Mouse (Mus musculus) neural tube, embryonic 11.5 days (tissue): Measurements from ENCODE around the gene 4933421I07Rik. TPM values are rescaled to one million over a fixed set of nuclear protein-coding genes. Genes with fewer than 3 reads are reported as not detected.

Experiments used
- ATAC-seq: fragments of 200-750 bp; cut with Nextera tagmentation; 2 replicates; pipeline ENCODE4 v1.8.0; 2017; ENCODE audit warnings: moderate number of reproducible peaks, mild to moderate bottlenecking, moderate TSS enrichment, moderate library complexity; ENCODE audit not compliant: insufficient read depth, low FRiP score, low TSS enrichment
- DNase-seq: peaks from one replicate; pipeline ENCODE4 v3.0.0-alpha.2; 2015; ENCODE audit warnings: low spot score
- H3K27ac ChIP-seq: fragments of 300-500 bp; sonication (generic); 2 replicates; pipeline ENCODE4 v1.5.1; 2014; ENCODE audit warnings: low read depth, mild to moderate bottlenecking, low read length
- H3K27me3 ChIP-seq: fragments of 300-500 bp; sonication (generic); 2 replicates; pipeline ENCODE4 v1.6.1; 2014; ENCODE audit warnings: mild to moderate bottlenecking, low read length, mixed read lengths; ENCODE audit not compliant: control insufficient read depth, insufficient read depth
- H3K36me3 ChIP-seq: fragments of 300-500 bp; sonication (generic); 2 replicates; pipeline ENCODE4 v1.6.1; 2014; ENCODE audit warnings: mild to moderate bottlenecking, low read length, moderate library complexity, mixed read lengths; ENCODE audit not compliant: control insufficient read depth, insufficient read depth
- H3K4me1 ChIP-seq: fragments of 300-500 bp; sonication (generic); 2 replicates; pipeline ENCODE4 v1.6.1; 2014; ENCODE audit warnings: low read length, mixed read lengths; ENCODE audit not compliant: control insufficient read depth, insufficient read depth
- H3K4me2 ChIP-seq: fragments of 300-500 bp; sonication (generic); 2 replicates; pipeline ENCODE4 v1.6.1; 2014; ENCODE audit warnings: low read depth, mild to moderate bottlenecking, moderate library complexity
- H3K4me3 ChIP-seq: fragments of 300-500 bp; sonication (generic); 2 replicates; pipeline ENCODE4 v1.5.1; 2014; ENCODE audit warnings: low read depth, low read length
- H3K9ac ChIP-seq: fragments of 300-500 bp; sonication (generic); 2 replicates; pipeline ENCODE4 v1.6.1; 2014; ENCODE audit warnings: mild to moderate bottlenecking, low read length
- H3K9me3 ChIP-seq: fragments of 300-500 bp; sonication (generic); 2 replicates; pipeline ENCODE4 v1.6.1; 2016; ENCODE audit warnings: low read length; ENCODE audit not compliant: control insufficient read depth
- WGBS: fragments of 180-500 bp; shearing (Covaris S2); extraction: QIAGEN DNeasy Blood & Tissue Kit; methylation state at CpG from one replicate; pipeline ENCODE4 v1.1.7; 2014; 5-methylcytosine and 5-hydroxymethylcytosine counted together
- polyA plus RNA-seq: library from polyadenylated mRNA; unstranded; fragments of >200 nt; fragmentation: Nextera tagmentation; extraction: Ambion mirVana; gene quantifications from 2 replicates; pipeline ENCODE4 v1.2.1, GENCODE M21; 2014

4933421I07Rik gene
- not detected in 2 replicates for polyA plus RNA-seq

DNA sequence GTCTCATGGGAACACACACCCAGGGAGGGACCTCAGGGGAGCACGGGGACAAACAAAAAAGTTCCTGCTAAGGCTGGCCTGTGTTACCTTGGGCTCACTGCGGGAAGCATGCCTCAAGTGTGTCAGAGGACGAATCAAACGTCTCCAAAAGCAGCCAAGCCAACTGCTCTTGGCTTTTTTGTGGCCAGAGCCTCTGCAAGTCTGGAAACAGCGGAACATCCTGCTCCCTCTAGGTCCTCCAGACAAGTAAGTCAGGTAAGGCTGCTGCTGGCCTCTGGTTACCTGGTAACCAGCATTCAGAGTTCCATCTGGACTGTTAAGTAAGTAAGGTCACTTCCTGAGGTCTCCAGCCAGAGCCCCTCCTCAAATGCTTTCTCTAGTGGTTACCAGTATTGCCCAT lies at the start of gene 4933421I07Rik:
Gene 4933421I07Rik, minus strand, starts transcription at position 271 of the 400 bp plus-strand sequence.
- H3K9ac ChIP-seq = no peak within 1 kb of the TSS
- H3K4me3 ChIP-seq = no peak within 1 kb of the TSS
- no peak within 1 kb of the TSS for H3K4me2 ChIP-seq
- no peaks in the 10 kb centered on the region for H3K4me1 ChIP-seq
- H3K27me3 ChIP-seq = no peaks in the 10 kb centered on the region
- H3K9me3 ChIP-seq = peaks cover 17% of the 10 kb centered on the region; the same call in 1 of the 2 replicates
- no peak within 1 kb of the TSS for H3K27ac ChIP-seq
- ATAC-seq (no peak), DNase-seq (no peak)
- no peaks in the 10 kb centered on the region for H3K36me3 ChIP-seq
- 84% methylated on average over 5 of the region's 5 CpGs for WGBS

DNA sequence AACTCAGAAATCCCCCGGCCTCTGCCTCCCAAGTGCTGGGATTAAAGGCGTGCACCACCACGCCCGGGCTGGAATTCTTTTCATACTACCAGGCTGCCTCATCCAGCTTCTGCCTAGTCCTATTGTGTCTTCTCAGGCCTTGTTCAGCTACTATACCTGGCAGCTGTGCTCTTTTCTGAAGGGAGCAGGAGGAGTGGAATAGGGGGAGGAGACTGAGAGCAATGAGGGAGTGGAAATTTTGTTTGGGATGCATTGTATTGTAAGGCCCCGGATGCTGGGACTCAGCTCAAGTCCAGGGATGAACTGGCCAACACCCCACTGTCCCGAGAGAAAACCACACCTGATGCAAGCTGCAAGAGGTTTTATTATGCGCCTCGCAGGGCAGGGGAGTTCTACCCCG lies 49.4 kb upstream of the 4933421I07Rik start:
- DNase-seq = no peak

GRCm38 (mm10) chr7:42496202-42496601 lies 48.3 kb upstream of the 4933421I07Rik start:
- H3K9me3 ChIP-seq = peaks cover 3% of the 10 kb centered on the region
- H3K4me2 ChIP-seq = no peak overlapping the region
- ATAC-seq = no peak

More for the DNA sequence above, 49.4 kb upstream of the 4933421I07Rik start:
- 87% methylated on average over 9 of the region's 9 CpGs for WGBS
- H3K4me2 ChIP-seq = no peak overlapping the region
- H3K27me3 ChIP-seq = no peaks in the 10 kb centered on the region
- no peak overlapping the region for H3K4me3 ChIP-seq
- H3K27ac ChIP-seq = no peak overlapping the region
- no peaks in the 10 kb centered on the region for H3K4me1 ChIP-seq
- no peak overlapping the region for H3K9ac ChIP-seq
- ATAC-seq = no peak
- H3K36me3 ChIP-seq = peaks cover 2% of the 10 kb centered on the region
- peaks cover 3% of the 10 kb centered on the region for H3K9me3 ChIP-seq

DNA sequence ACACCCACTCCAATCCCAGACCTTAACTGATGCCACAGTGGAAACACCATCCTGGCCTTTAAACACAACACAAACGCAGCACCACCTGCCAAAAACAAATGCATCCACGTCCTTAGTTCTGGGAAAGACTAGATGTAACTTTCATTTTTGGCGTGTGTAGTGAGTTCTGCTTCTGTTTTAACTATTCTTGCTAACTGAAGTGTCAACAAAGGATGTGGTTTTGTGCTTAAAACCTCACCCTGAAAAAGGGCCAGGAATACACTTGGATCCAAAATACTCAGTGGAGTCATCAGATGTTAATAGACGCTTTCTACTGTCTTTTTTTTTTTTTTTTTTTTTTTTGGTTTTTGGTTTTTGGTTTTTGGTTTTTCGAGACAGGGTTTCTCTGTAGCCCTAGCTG lies 42.9 kb upstream of the 4933421I07Rik start:
- Histone ChIP-seq H3K36me3 (peaks cover 4% of the 10 kb centered on the region; the same call in 1 of the 2 replicates), H3K27me3 (no peaks in the 10 kb centered on the region), H3K4me3 (no peak overlapping the region), H3K4me2 (no peak overlapping the region), H3K9ac (no peak overlapping the region), H3K27ac (no peak overlapping the region), H3K9me3 (no peaks in the 10 kb centered on the region; the same call in 1 of the 2 replicates), H3K4me1 (no peaks in the 10 kb centered on the region)
- DNase-seq = no peak
- 95% methylated on average over 5 of the region's 5 CpGs for WGBS
- ATAC-seq = no peak

More at GRCm38 (mm10) chr7:42496202-42496601, 48.3 kb upstream of the 4933421I07Rik start:
- peaks cover 2% of the 10 kb centered on the region for H3K36me3 ChIP-seq
- no peaks in the 10 kb centered on the region for H3K4me1 ChIP-seq
- H3K4me3 ChIP-seq = no peak overlapping the region
- DNase-seq = no peak
- H3K27ac ChIP-seq = no peak overlapping the region
- H3K27me3 ChIP-seq = no peaks in the 10 kb centered on the region
- H3K9ac ChIP-seq = no peak overlapping the region
- WGBS = 95% methylated on average over 1 of the region's 1 CpGs

- H3K27ac ChIP-seq = no peak overlapping the region
- H3K36me3 ChIP-seq = peaks cover 4% of the 10 kb centered on the region; the same call in 1 of the 2 replicates
- no peak overlapping the region for H3K4me2 ChIP-seq
- H3K9me3 ChIP-seq = no peaks in the 10 kb centered on the region; the same call in 1 of the 2 replicates
- no peaks in the 10 kb centered on the region for H3K4me1 ChIP-seq
- WGBS = 88% methylated on average over 4 of the region's 4 CpGs
- DNase-seq (no peak), ATAC-seq (no peak)
- no peak overlapping the region for H3K4me3 ChIP-seq
- H3K27me3 ChIP-seq = no peaks in the 10 kb centered on the region
- no peak overlapping the region for H3K9ac ChIP-seq
Observed at GRCm38 (mm10) chr7:42490358-42490757, 42.4 kb upstream of the 4933421I07Rik start.

- Histone ChIP-seq H3K36me3 (no peaks in the 10 kb centered on the region), H3K27ac (no peak overlapping the region), H3K27me3 (no peaks in the 10 kb centered on the region), H3K9me3 (0 out of 2 replicates have a peak, but pooled peaks cover 2% of the 10 kb centered on the region), H3K9ac (no peak overlapping the region), H3K4me3 (no peak overlapping the region), H3K4me1 (no peaks in the 10 kb centered on the region), H3K4me2 (no peak overlapping the region)
- ATAC-seq (no peak), DNase-seq (no peak)
- WGBS = 70% methylated on average over 4 of the region's 4 CpGs
Observed at GRCm38 (mm10) chr7:42454640-42455039, 6.7 kb upstream of the 4933421I07Rik start.

DNA sequence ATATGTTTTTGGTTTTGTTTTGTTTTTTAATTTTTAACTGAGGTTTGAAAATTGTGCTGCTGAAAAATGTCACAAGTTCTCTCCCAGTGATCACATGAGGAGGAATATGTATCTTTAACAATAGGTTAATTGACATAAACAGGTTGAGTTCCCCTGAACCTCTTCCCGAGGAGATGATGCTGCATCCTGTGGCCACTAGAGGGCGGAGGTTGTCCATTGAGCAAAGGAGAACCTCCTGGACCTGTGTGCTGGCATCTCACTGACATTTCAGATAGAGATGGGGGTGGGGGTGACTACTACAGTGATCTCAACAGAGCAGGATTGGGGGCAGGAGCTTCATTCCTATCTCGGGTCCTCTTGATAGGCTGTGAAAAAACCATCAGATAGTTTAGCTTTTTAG lies 2.7 kb upstream of the 4933421I07Rik start:
- no peak for ATAC-seq
- H3K9me3 ChIP-seq = peaks cover 14% of the 10 kb centered on the region; the same call in 1 of the 2 replicates
- 38% methylated on average over 3 of the region's 3 CpGs for WGBS

DNA sequence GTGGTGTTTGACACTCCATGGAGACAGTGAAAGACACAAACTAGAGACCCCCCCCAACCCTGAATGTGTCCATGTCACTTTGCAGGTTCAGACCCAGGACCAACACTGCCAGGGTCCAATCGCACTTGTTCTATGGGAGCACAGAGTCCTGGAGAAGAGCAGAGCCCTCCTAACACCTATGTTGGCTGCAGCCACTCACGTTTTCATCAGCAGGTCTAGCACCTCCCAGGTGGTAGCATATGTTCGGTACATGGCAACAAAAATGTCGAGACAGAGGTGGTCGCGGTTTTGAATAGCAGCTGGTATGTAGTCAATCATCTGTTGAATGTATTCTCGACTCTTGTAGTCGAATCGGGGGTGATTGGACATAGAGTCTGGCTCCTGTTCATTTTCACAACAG lies 568 bp downstream of the 4933421I07Rik start:
- H3K27ac ChIP-seq = no peak overlapping the region
- H3K9ac ChIP-seq = no peak overlapping the region
- H3K4me1 ChIP-seq = no peaks in the 10 kb centered on the region
- DNase-seq = no peak
- H3K36me3 ChIP-seq = no peaks in the 10 kb centered on the region
- no peak overlapping the region for H3K4me2 ChIP-seq
- 82% methylated on average over 9 of the region's 9 CpGs for WGBS
- no peak overlapping the region for H3K4me3 ChIP-seq
- ATAC-seq = no peak
- H3K9me3 ChIP-seq = peaks cover 17% of the 10 kb centered on the region; the same call in 1 of the 2 replicates
- no peaks in the 10 kb centered on the region for H3K27me3 ChIP-seq

More for the DNA sequence above, 2.7 kb upstream of the 4933421I07Rik start:
- Histone ChIP-seq H3K27ac (no peak overlapping the region), H3K4me3 (no peak overlapping the region), H3K4me2 (no peak overlapping the region), H3K9ac (no peak overlapping the region), H3K4me1 (no peaks in the 10 kb centered on the region), H3K27me3 (no peaks in the 10 kb centered on the region), H3K36me3 (no peaks in the 10 kb centered on the region)
- no peak for DNase-seq
